Mouse (Mus musculus) stomach, embryonic 14.5 days (tissue): Measurements from ENCODE around the gene Gcc1. TPM values are rescaled to one million over a fixed set of nuclear protein-coding genes. Genes with fewer than 3 reads are reported as not detected.

Source experiments
- ATAC-seq: fragments of 200-750 bp; cut with Nextera tagmentation; 2 replicates; pipeline ENCODE4 v1.8.0; 2017; ENCODE audit warnings: low read depth, moderate TSS enrichment; ENCODE audit not compliant: insufficient number of reproducible peaks, insufficient read depth, low FRiP score
- H3K27ac ChIP-seq: fragments of 300-500 bp; sonication (generic); 2 replicates; pipeline ENCODE4 v1.5.1; 2014; ENCODE audit warnings: mild to moderate bottlenecking, low read length, moderate library complexity, mixed read lengths
- H3K27me3 ChIP-seq: fragments of 300-500 bp; sonication (generic); 2 replicates; pipeline ENCODE4 v1.6.1; 2014; ENCODE audit warnings: low read length, control low read depth, mixed read lengths; ENCODE audit not compliant: control insufficient read depth, insufficient read depth
- H3K36me3 ChIP-seq: fragments of 300-500 bp; sonication (generic); 2 replicates; pipeline ENCODE4 v1.6.1; 2014; ENCODE audit warnings: mild to moderate bottlenecking, control low read depth, low read length, moderate library complexity, mixed read lengths; ENCODE audit not compliant: control insufficient read depth, insufficient read depth
- H3K4me1 ChIP-seq: fragments of 300-500 bp; sonication (generic); 2 replicates; pipeline ENCODE4 v1.6.1; 2014; ENCODE audit warnings: low read length, control low read depth, mixed read lengths; ENCODE audit not compliant: control insufficient read depth, insufficient read depth
- H3K4me2 ChIP-seq: fragments of 300-500 bp; sonication (generic); replicated peaks from 2 replicates; pipeline ENCODE4 v1.6.1; 2014; ENCODE audit warnings: low read depth, low read length, control low read depth
- H3K4me3 ChIP-seq: fragments of 300-500 bp; sonication (generic); 2 replicates; pipeline ENCODE4 v1.5.1; 2014; ENCODE audit warnings: low read depth, low read length, control low read depth
- H3K9ac ChIP-seq: fragments of 300-500 bp; sonication (generic); replicated peaks from 2 replicates; pipeline ENCODE4 v1.6.1; 2014; ENCODE audit warnings: low read depth, mild to moderate bottlenecking, control low read depth, low read length, moderate library complexity, mixed read lengths
- H3K9me3 ChIP-seq: fragments of 300-500 bp; sonication (generic); 2 replicates; pipeline ENCODE4 v1.6.1; 2016; ENCODE audit warnings: low read depth, low read length, control low read depth; ENCODE audit not compliant: control insufficient read depth
- WGBS: fragments of 180-500 bp; shearing (Covaris S2); extraction: QIAGEN DNeasy Blood & Tissue Kit; methylation state at CpG from one replicate; pipeline ENCODE4 v1.1.7; 2014; 5-methylcytosine and 5-hydroxymethylcytosine counted together
- polyA plus RNA-seq: library from polyadenylated mRNA; unstranded; fragments of >200 nt; fragmentation: Nextera tagmentation; extraction: Ambion mirVana; gene quantifications from 2 replicates; pipeline ENCODE4 v1.2.1, GENCODE M21; 2014

The Gcc1 gene
- polyA plus RNA-seq, 1 experiment from 2014 or later: 10.2 TPM

DNA sequence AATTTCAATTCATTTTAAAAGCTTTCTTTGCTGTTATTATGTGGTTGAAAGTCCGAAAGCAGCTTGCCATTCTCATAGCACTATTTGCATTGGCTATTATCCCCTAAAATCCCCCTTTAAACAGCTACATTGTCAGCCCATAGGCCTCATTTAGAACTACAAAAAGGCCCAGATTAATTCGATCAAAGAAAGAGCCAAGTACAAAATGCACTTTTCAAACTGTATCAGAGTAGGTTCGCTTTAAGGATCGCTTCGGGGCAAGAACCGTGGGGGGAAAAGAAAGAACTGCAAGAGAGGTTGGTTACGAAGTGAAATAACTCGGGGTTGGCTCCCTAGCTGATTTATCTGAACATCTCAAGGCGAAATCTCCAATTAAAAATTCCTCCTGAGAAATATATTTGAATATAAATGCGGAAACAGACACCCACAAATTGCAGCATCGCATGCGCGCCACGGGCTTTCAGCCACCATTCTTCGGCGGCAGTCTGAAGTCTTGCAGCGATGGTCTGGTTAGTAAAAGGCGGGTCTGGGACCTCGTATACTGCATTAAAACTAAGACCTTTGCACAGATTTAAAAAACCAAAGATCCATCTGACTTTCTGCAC is 31.2 kb downstream of the Gcc1 start:
- peaks cover 3% of the 10 kb centered on the region; the same call in 1 of the 2 replicates for H3K9me3 ChIP-seq
- peak overlapping the region; percentile 33 for H3K4me3 ChIP-seq
- ATAC-seq: no peak
- H3K4me2 ChIP-seq: peak overlapping the region; percentile 62
- H3K9ac ChIP-seq: no peak overlapping the region
- no peaks in the 10 kb centered on the region for H3K4me1 ChIP-seq
- H3K27me3 ChIP-seq: no peaks in the 10 kb centered on the region
- H3K36me3 ChIP-seq: no peaks in the 10 kb centered on the region
- 3% methylated on average over 19 of the region's 19 CpGs for WGBS
- H3K27ac ChIP-seq: no peak overlapping the region

DNA sequence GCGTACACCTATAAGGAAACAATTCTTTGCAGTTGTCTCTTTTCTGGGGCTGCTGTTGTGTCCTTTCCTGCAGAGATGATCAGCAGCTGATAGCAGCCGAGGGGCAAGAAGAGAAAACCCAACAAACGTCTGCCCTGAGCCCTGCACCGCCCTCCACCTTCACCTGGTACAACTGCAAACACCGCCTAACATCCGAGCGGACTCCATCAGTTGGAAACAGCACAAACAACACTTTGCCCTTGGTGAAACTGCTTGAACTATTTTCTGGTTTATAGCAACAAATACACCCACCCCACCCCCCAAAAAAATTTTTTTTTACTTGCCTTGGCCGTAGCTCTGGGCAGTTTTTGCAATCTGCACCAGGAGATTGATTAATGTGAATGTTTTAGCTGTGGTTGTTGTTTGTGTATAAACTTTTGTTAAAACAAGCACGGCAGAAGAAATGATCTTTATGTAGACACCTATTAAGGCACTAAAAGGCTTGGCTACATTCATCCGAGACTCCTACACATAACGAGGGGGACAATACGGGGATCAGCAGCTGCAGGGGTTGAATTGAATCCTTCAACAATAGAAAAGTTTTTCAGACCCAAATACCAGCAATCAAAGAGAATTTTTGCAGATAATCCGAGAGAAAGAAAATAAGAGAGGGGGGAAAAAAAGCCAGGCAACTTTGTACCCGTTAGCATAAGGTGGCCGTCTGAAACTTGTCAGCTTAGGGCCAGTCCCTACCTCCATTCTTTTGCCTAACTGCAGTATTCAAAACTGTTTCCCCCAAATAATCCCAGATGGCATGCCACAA is 31.9 kb downstream of the Gcc1 start:
- Histone ChIP-seq H3K36me3 (no peaks in the 10 kb centered on the region), H3K4me1 (no peaks in the 10 kb centered on the region), H3K4me2 (peak overlapping the region; percentile 62), H3K27ac (no peak overlapping the region), H3K27me3 (no peaks in the 10 kb centered on the region), H3K9ac (no peak overlapping the region), H3K9me3 (peaks cover 3% of the 10 kb centered on the region; the same call in 1 of the 2 replicates), H3K4me3 (peak overlapping the region; percentile 33; the same call in 1 of the 2 replicates)
- whole genome bisulfite sequencing: 29% methylated on average over 15 of the region's 15 CpGs
- ATAC-seq: no peak

DNA sequence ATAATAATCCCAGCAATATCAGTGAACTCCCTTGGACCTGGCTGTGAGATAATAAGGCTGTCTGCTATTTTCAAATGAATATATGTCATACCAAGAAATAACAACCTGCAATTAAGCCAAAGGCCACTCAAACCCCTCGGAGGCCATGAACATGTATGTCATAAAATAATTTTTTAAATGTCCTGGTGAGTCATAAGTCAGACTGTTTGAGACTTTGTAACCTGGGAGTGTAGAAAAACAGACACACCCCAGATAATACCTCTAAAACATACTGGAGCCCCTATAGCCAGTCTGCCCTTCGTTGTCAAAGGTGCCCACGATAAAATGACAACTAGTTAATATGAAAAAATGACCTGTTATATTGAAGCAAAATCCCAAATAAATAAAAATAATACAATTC is 39.2 kb downstream of the Gcc1 start:
- H3K9ac ChIP-seq: no peak overlapping the region
- no peak overlapping the region for H3K4me2 ChIP-seq
- no peak for ATAC-seq
- no peaks in the 10 kb centered on the region for H3K4me1 ChIP-seq
- no peaks in the 10 kb centered on the region for H3K9me3 ChIP-seq
- H3K4me3 ChIP-seq: no peak overlapping the region
- H3K36me3 ChIP-seq: no peaks in the 10 kb centered on the region
- H3K27ac ChIP-seq: no peak overlapping the region
- WGBS: 69% methylated on average over 3 of the region's 3 CpGs
- H3K27me3 ChIP-seq: no peaks in the 10 kb centered on the region

DNA sequence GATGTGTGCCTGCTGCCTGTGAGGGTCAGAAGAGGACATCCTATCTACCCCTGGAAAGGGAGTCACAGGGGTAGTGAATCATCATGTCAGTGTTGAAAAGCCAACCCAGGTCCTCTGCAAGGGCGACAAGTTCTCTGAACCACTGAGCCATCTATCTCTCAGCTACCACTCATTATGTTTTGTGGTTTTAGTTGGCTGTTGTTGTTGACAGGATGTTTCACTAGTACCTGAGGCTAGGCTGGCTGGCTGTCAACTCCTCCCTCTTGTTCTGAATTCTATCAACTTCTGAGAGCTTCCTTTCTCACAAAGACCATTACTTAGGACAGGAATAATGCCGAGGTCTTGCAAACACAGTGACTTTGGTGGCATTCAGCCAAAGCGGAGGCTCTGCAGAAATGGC is 43.0 kb downstream of the Gcc1 start:
- no peaks in the 10 kb centered on the region for H3K4me1 ChIP-seq
- H3K4me3 ChIP-seq: no peak overlapping the region
- no peak overlapping the region for H3K27ac ChIP-seq
- no peak overlapping the region for H3K9ac ChIP-seq
- H3K9me3 ChIP-seq: no peaks in the 10 kb centered on the region
- ATAC-seq: no peak
- WGBS: 77% methylated on average over 3 of the region's 3 CpGs
- no peak overlapping the region for H3K4me2 ChIP-seq
- no peaks in the 10 kb centered on the region for H3K27me3 ChIP-seq
- H3K36me3 ChIP-seq: no peaks in the 10 kb centered on the region

DNA sequence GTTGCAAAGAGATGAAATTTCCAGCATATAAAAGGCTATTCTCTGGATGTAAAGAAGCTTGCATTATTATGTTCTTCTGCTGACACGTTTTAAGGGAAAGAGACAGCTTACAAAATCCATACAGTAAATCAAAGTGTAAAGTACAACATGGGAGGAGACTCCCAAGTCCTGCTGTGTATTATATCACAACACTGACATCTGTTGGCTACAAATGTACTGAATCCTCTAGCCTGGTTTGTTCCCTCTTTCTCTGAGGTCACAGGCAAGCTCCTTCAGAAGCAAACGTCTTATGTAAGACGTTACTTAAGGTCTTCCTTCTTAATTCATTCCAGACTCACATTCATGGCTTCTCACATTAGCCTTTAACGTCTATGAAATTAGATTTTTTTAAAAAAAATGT is 46.2 kb downstream of the Gcc1 start:
- ATAC-seq: no peak
- no peak overlapping the region for H3K4me3 ChIP-seq
- H3K27me3 ChIP-seq: no peaks in the 10 kb centered on the region
- H3K27ac ChIP-seq: no peak overlapping the region
- no peaks in the 10 kb centered on the region for H3K9me3 ChIP-seq
- 53% methylated on average over 4 of the region's 4 CpGs for WGBS
- no peak overlapping the region for H3K4me2 ChIP-seq
- no peaks in the 10 kb centered on the region for H3K4me1 ChIP-seq
- no peak overlapping the region for H3K9ac ChIP-seq
- no peaks in the 10 kb centered on the region for H3K36me3 ChIP-seq

GRCm38 (mm10) chr6:28369966-28370683 is 58.1 kb downstream of the Gcc1 start:
- Histone ChIP-seq H3K9me3 (no peaks in the 10 kb centered on the region), H3K9ac (no peak overlapping the region), H3K4me2 (no peak overlapping the region), H3K27me3 (no peaks in the 10 kb centered on the region), H3K4me3 (no peak overlapping the region), H3K27ac (no peak overlapping the region), H3K4me1 (no peaks in the 10 kb centered on the region), H3K36me3 (no peaks in the 10 kb centered on the region)
- no peak for ATAC-seq
- WGBS: 77% methylated on average over 6 of the region's 6 CpGs

- Histone ChIP-seq H3K4me3 (no peak overlapping the region), H3K27ac (no peak overlapping the region), H3K9me3 (no peaks in the 10 kb centered on the region), H3K4me2 (no peak overlapping the region), H3K9ac (no peak overlapping the region), H3K36me3 (no peaks in the 10 kb centered on the region), H3K4me1 (no peaks in the 10 kb centered on the region), H3K27me3 (no peaks in the 10 kb centered on the region)
- ATAC-seq: no peak
- 92% methylated on average over 9 of the region's 9 CpGs for WGBS
Observed at GRCm38 (mm10) chr6:28367575-28367974, 60.6 kb downstream of the Gcc1 start.
